Mouse (Mus musculus) small intestine, adult 2 months (tissue): Measurements from ENCODE around the gene Pctp. TPM values are rescaled to one million over a fixed set of nuclear protein-coding genes. Genes with fewer than 3 reads are reported as not detected.
A peak's percentile ranks its signal among the peaks of the same experiment; 100 is the strongest.

ENCODE experiments used
- H3K27ac ChIP-seq: fragments of 200-500 bp; 2 replicates; pipeline ENCODE4 v1.5.1; 2012; ENCODE audit warnings: low read depth, low read length, control low read depth, inconsistent platforms; ENCODE audit not compliant: insufficient read depth
- H3K27me3 ChIP-seq: fragments of 200-500 bp; 2 replicates; pipeline ENCODE4 v1.6.1; 2012; ENCODE audit warnings: mild to moderate bottlenecking, moderate library complexity, low read length, inconsistent platforms; ENCODE audit not compliant: control insufficient read depth, insufficient read depth
- H3K36me3 ChIP-seq: fragments of 200-500 bp; 2 replicates; pipeline ENCODE4 v1.6.1; 2012; ENCODE audit warnings: mild to moderate bottlenecking, low read length, control low read depth, inconsistent platforms; ENCODE audit not compliant: control insufficient read depth, insufficient read depth
- H3K4me1 ChIP-seq: fragments of 200-500 bp; 2 replicates; pipeline ENCODE4 v1.6.1; 2012; ENCODE audit warnings: low read length, inconsistent platforms, mixed read lengths; ENCODE audit not compliant: control insufficient read depth, insufficient read depth, insufficient read length
- H3K4me3 ChIP-seq: fragments of 200-500 bp; 2 replicates; pipeline ENCODE4 v1.5.1; 2012; ENCODE audit warnings: low read depth, mild to moderate bottlenecking, control low read depth, inconsistent platforms, low read length, moderate library complexity
- CTCF ChIP-seq: fragments of 200-500 bp; IDR thresholded peaks from 2 replicates; pipeline ENCODE4 v1.5.1; 2012; ENCODE audit warnings: low read depth, mild to moderate bottlenecking, control low read depth, inconsistent platforms, low read length, moderate library complexity, mixed read lengths; ENCODE audit not compliant: insufficient replicate concordance, insufficient read length; ENCODE audit errors: extremely low read depth
- POLR2A ChIP-seq: fragments of 200-500 bp; IDR thresholded peaks from 2 replicates; pipeline ENCODE4 v1.6.1; 2012; ENCODE audit warnings: low read depth, mild to moderate bottlenecking, control low read depth, inconsistent platforms, low read length, moderate library complexity
- WGBS: fragments of 180-500 bp; shearing (Covaris S2); methylation state at CpG from one replicate; pipeline ENCODE4 v1.1.7; 2018; 5-methylcytosine and 5-hydroxymethylcytosine counted together
- polyA plus RNA-seq: library from polyadenylated mRNA; depleted of rRNA; stranded (reverse); fragments of >200 nt; gene quantifications from 2 replicates; pipeline ENCODE4 v1.2.3, GENCODE M21; 2012; rRNA removed

The Pctp gene
- 0.70 and 1.4 TPM in 2 replicates for polyA plus RNA-seq

- 0 out of 2 replicates have a peak within 1 kb of the TSS, but pooled peaks have one; percentile 24 for H3K27ac ChIP-seq
- no peaks in the 10 kb centered on the region for H3K27me3 ChIP-seq
- peaks cover 1% of the 10 kb centered on the region for H3K4me1 ChIP-seq
- TF ChIP-seq CTCF: no peak
- peak; percentile 63 for TF ChIP-seq POLR2A
- H3K4me3 ChIP-seq: peak within 1 kb of the TSS; percentile 89
- 3% methylated on average over 35 of the region's 35 CpGs for WGBS
- no peaks in the 10 kb centered on the region for H3K36me3 ChIP-seq
These were observed at the start of gene Pctp for GRCm38 (mm10) chr11:90002231-90002986. TSS of gene Pctp (minus strand) at chr11:90002894.

- Histone ChIP-seq H3K4me3 (no peak overlapping the region), H3K36me3 (no peaks in the 10 kb centered on the region), H3K4me1 (no peaks in the 10 kb centered on the region), H3K27me3 (no peaks in the 10 kb centered on the region), H3K27ac (no peak overlapping the region)
- 84% methylated on average over 7 of the region's 7 CpGs for WGBS
- TF ChIP-seq CTCF (no peak), POLR2A (no peak)
These were observed 47.3 kb upstream of the Pctp start for GRCm38 (mm10) chr11:90050016-90050415.

- H3K4me3 ChIP-seq: no peak overlapping the region
- H3K27ac ChIP-seq: no peak overlapping the region
- no peaks in the 10 kb centered on the region for H3K27me3 ChIP-seq
- H3K36me3 ChIP-seq: no peaks in the 10 kb centered on the region
- TF ChIP-seq POLR2A (no peak), CTCF (no peak)
- H3K4me1 ChIP-seq: no peaks in the 10 kb centered on the region
- WGBS: 72% methylated on average over 9 of the region's 9 CpGs
These were observed 44.6 kb upstream of the Pctp start for GRCm38 (mm10) chr11:90047271-90047670.

GRCm38 (mm10) chr11:90046211-90046610 is 43.5 kb upstream of the Pctp start:
- no peaks in the 10 kb centered on the region for H3K36me3 ChIP-seq
- H3K4me1 ChIP-seq: no peaks in the 10 kb centered on the region
- no peak overlapping the region for H3K27ac ChIP-seq
- no peak overlapping the region for H3K4me3 ChIP-seq
- TF ChIP-seq CTCF (no peak), POLR2A (no peak)
- WGBS: 48% methylated on average over 7 of the region's 7 CpGs
- no peaks in the 10 kb centered on the region for H3K27me3 ChIP-seq

DNA sequence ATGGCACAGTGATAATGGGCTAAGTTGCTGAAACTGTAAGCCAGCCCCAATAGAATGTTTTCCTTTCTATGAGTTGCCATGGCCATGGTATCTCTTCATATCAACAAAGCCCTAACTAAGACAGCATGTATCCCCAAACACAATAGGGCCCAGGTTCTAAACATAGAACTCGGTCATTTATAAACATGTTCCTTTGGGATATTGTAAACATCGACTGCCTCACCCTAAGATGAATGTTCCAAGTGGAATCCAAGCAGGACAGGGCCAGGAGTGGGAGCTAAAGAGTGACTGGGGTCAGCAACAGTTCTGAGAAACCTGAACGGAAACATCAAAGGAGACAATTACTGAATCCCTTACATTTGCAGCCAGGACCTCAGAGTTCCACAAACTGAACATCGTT is 41.8 kb upstream of the Pctp start:
- no peaks in the 10 kb centered on the region for H3K27me3 ChIP-seq
- H3K36me3 ChIP-seq: no peaks in the 10 kb centered on the region
- H3K4me1 ChIP-seq: no peaks in the 10 kb centered on the region
- TF ChIP-seq POLR2A (no peak), CTCF (no peak)
- no peak overlapping the region for H3K4me3 ChIP-seq
- 84% methylated on average over 4 of the region's 4 CpGs for WGBS
- H3K27ac ChIP-seq: no peak overlapping the region

- no peak for TF ChIP-seq POLR2A
- peak; percentile 56; the same call in 1 of the 2 replicates for TF ChIP-seq CTCF
These were observed 35.3 kb upstream of the Pctp start for GRCm38 (mm10) chr11:90038022-90038421.

GRCm38 (mm10) chr11:90036416-90036815 is 33.7 kb upstream of the Pctp start:
- Histone ChIP-seq H3K36me3 (no peaks in the 10 kb centered on the region), H3K4me3 (no peak overlapping the region), H3K27ac (no peak overlapping the region), H3K4me1 (no peaks in the 10 kb centered on the region), H3K27me3 (0 out of 2 replicates have a peak, but pooled peaks cover 3% of the 10 kb centered on the region)
- 87% methylated on average over 4 of the region's 4 CpGs for WGBS
- TF ChIP-seq POLR2A (no peak), CTCF (peak; percentile 33; the same call in 1 of the 2 replicates)

More at GRCm38 (mm10) chr11:90038022-90038421, 35.3 kb upstream of the Pctp start:
- Histone ChIP-seq H3K36me3 (no peaks in the 10 kb centered on the region), H3K4me1 (no peaks in the 10 kb centered on the region), H3K4me3 (no peak overlapping the region), H3K27ac (no peak overlapping the region), H3K27me3 (no peaks in the 10 kb centered on the region)
- WGBS: 16% methylated on average over 5 of the region's 5 CpGs
